Mouse (Mus musculus) left cerebral cortex, adult 18-20 months (tissue): ENCODE results near the gene Smpd2. TPM values are rescaled to one million over a fixed set of nuclear protein-coding genes. Genes with fewer than 3 reads are reported as not detected.

ENCODE experiments used
- DNase-seq, 2 experiments: peaks; one replicate each; pipeline ENCODE4 v3.0.0; 2021 to 2022; ENCODE audit warnings: low spot score in 2 of 2, mixed read lengths in 1 of 2
- total RNA-seq, 2 experiments: library from RNA; stranded (reverse); gene quantifications; 2 replicates each; pipeline ENCODE4 v1.2.3; 2021

Smpd2 gene
- total RNA-seq, 2 experiments from 2014 or later: 15.0 to 16.9 TPM

DNA sequence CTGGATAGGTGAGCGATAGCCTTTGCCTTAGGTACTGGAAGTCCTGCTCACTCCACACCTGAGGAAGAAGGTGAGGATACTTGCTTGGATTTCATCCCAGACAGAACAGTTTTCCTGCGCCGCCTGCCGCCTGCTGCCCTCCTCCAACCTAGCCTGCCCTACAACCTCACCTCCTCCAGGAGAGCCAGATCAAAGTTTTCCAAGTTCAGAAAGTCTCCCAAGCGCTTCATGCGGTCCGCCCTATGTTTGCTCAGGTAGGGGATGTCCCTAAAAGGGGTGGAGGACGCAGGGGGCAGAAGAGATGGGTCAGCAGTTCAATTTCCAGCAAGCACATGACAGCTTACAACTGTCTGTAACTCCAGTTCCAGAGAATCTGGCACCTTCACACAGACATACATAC is 875 bp downstream of the Smpd2 start:
- DNase-seq: no peak

- no peak for DNase-seq
These were observed 1.3 kb downstream of the Smpd2 start for GRCm38 (mm10) chr10:41488877-41489276.

GRCm38 (mm10) chr10:41486506-41487170 is 3.5 kb downstream of the Smpd2 start:
- no peak for DNase-seq

DNA sequence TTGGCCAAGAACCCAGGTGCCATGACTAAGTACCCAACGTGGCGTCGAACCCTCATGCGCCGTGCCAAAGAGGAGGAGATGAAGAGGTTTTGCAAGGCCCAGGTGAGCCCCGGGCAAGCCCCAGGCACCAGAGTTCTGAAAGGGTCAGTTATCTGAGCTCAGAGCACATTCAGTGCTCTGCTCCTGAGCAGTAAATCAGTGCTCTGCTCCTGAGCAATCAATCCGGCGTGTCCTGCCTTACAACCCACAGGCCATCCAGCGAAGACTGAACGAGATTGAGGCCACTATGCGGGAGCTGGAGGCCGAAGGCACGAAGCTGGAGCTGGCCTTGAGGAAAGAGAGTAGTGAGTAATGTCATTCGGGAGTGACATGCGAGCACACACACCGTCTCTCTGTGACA is 4.4 kb downstream of the Smpd2 start:
- DNase-seq: no peak

DNA sequence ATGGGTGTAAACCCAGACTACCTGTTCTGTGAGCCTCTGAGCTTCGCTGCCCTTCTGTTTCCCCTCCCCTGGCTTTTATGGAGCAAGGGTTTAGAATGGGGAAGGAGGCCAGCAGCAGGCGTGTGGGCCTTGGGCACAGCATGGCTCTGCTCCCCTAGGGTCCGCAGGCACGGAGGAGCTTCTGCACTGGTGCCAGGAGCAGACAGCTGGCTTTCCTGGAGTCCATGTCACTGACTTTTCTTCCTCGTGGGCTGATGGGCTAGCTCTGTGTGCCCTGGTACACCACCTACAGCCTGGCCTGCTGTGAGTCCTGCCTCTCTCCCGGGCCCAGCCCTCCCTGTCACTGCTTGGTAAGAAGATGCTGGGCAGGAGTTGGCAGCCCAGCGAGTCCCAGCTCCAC is 7.7 kb downstream of the Smpd2 start:
- DNase-seq: no peak

DNA sequence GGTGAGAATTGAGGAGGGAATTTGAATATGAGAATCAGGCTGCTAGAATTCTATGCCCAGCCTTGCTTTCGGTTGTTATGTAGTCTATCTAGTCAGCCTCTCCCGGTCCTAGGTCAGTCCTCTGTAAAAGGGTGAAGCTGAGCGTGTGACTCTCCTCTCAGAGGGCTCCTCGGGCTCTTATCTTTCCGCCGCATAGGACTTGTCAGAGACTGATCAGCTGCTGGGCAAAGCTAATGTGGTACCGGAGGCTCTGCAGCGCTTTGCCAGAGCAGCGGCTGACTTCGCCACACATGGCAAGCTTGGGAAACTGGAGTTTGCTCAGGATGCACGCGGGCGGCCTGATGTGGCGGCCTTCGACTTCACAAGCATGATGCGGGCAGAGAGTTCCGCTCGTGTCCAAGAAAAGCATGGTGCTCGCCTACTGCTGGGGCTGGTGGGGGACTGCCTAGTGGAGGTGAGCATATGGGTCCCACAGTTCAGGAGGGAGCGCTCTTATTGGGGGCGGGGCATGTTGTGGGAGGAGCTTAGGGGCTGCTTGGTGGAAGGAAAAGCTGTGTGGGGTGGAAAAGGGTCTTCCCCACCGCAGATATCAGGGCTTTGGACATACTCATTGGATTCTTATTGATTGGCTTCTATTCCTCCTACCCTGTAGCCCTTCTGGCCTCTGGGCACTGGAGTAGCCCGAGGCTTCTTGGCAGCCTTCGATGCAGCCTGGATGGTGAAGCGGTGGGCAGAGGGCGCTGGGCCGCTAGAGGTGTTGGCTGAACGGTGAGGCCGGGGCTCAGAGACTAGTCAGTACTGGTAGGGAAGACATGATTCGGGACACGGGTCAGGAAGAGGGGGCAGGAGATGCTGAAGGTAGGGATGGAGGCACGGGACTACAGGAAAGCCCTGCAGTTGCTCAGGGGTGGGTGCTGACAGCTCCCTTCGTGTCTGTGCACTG is 9.0 kb downstream of the Smpd2 start:
- no peak for DNase-seq

GRCm38 (mm10) chr10:41479961-41480360 is 10.2 kb downstream of the Smpd2 start:
- DNase-seq: no peak

- DNase-seq: peak; percentile 40 to 51
These were observed 12.6 kb downstream of the Smpd2 start for GRCm38 (mm10) chr10:41477278-41478181.

- no peak for DNase-seq
These were observed 13.2 kb downstream of the Smpd2 start for GRCm38 (mm10) chr10:41477018-41477277.

- DNase-seq: peak; percentile 48 to 65
These were observed 13.8 kb downstream of the Smpd2 start, which contains the start of gene Mical1 for GRCm38 (mm10) chr10:41476171-41477017. Gene Mical1, plus strand, starts transcription at chr10:41476314.

GRCm38 (mm10) chr10:41474981-41475391 is 15.2 kb downstream of the Smpd2 start:
- no peak for DNase-seq

DNA sequence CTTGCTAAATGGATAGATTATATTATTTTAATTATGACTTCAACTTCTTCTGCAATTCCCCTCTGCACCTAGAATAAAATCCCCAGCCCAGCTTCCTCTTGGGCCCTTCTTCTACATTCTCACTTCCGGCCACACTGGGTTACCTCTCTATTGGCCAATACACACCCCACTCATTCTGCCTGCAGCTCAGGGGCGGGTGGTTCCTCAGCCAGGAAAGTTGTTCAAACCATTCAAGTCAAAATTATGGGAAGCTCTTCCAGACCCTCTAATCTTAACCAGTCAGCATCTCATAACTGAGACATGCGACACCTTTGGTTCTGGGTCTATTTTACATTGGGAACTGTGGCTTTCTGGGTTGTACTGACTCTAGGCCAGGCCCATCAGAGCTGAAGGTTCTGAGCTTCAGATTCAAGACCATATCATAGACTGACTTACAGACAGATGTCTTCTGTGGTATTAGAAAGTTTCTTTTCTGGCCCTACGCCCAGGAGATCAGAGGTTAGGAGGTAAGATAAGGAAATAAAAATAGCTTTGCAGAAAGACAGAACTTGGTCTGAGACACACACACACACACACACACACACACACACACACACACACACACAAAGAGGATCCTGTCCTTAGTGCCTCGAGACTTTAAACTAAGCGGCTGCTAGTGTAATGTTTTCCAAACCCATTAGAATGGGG is 16.2 kb downstream of the Smpd2 start:
- no peak for DNase-seq

DNA sequence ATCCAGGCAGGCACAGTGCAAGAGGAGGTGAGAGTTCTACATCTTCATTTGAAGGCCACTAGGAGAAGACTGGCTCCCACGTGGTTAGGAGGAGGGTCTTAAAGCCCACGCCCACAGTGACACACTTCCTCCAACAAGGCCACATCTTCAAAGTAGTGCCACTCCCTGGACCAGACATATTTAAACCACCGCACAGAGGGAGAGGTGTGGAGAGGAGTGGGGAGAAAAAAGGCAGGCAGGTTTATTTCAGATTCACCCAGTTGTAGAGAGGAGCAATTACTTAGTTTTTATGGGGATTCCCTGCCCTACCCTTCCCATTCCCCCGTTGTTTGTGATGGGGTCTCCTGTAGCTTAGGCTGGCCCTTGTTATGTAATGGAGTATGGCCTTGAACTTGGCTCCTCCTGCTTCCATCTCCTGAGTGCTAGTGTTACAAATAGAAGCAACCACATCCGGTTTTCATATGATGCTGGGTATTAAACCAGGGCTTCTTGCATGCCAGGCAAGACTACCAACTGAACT is 17.1 kb downstream of the Smpd2 start:
- no peak for DNase-seq

GRCm38 (mm10) chr10:41472534-41472933 is 17.6 kb downstream of the Smpd2 start:
- no peak for DNase-seq

DNA sequence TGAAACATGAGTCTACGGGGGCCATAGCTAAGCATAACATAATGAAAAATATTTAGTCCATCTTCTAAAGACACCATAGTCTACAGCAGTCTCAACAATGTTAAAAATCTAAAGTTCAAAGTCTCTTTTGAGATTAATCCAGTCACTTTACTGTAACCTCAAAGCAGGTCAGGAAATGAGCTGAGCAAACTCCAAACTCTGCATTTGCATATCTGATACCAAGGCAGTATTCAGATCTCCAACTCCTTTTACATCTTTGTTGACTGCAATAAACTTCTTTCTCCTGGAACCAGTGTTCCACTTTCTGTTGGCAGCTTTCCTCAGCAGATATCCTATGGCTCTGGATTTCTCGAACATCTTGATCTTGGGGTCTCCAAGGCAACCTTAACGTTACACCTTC is 19.5 kb downstream of the Smpd2 start:
- no peak for DNase-seq

- DNase-seq: no peak
These were observed 22.8 kb downstream of the Smpd2 start for GRCm38 (mm10) chr10:41467325-41467724.

DNA sequence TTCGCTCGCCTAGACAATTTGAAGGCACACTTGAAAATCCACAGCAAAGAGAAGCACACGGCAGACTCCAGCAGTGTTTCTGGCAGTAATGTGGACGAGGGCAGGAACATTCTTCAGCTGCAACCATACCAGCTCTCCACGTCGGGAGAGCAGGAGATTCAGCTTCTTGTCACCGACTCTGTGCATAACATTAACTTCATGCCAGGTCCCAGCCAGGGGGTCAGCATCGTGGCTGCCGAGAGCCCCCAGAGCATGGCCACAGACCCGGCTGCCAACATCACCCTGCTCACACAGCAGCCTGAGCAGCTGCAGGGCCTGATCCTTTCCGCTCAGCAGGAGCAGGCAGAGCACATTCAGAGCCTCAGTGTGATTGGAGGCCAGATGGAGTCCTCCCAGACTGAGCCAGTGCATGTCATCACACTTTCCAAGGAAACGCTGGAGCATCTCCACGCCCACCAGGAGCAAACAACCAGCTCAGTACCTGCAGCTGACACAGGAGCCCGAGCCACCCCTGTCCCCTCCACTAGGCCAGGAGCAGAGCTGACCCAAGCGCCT is 25.7 kb downstream of the Smpd2 start:
- DNase-seq: no peak

DNA sequence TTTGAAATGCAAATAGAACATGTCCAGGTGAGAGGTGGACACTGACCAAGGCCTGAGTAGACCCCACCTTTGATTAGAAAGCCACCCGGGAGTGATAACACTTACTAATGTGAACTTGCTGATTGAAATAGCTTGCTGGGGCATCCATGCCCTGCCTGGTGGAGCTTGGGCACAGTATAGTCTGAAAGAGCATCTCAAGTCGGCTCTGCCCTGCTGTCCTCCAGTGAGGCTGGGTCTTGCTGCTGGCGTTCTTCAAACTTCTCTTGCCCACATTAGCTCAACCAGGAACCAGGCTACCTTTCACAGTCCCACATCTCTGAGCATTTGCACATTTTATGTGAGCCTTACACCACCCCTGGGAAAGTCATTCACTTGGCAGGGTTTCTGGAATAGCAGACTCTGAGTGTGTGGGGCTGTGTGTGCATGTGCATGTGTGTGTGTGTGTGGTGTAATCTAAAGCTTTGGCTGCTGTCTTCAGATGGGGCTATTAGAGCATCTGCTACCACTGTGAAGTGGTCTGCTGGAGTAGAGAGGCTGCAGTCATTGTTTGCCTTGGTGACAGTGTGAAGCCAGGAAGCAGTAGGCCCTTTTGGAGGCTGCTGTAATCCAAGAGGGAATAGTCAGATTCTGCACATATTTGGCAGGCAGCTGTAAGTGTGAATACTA is 29.0 kb downstream of the Smpd2 start:
- no peak for DNase-seq

DNA sequence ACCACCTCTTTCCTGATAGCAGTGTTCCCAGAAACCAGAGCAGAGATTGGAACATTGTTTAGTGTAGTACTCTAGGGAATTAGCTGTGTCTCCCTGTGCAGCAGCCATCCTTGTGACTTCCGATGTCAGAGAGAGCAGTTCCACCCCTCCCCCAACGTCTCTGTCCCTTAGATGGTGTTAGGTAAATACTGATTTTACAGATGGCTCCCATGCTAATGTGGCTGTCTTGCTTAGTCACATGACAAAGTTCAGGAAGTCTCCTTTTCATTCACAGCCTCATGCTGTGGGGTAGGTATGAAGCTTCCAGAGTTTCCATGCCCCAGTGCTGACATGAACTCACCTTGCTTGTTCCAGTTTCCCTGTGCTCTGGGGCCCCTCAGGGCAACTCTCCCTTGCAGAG is 29.7 kb downstream of the Smpd2 start:
- no peak for DNase-seq
